Mouse (Mus musculus) liver, embryonic 14.5 days (tissue): ENCODE data around the gene Cnbd2. TPM values are rescaled to one million over a fixed set of nuclear protein-coding genes. Genes with fewer than 3 reads are reported as not detected.

Experiments
- ATAC-seq: fragments of 200-750 bp; cut with Nextera tagmentation; 2 replicates; pipeline ENCODE4 v1.8.0; 2017; ENCODE audit warnings: moderate number of reproducible peaks, mild to moderate bottlenecking, moderate library complexity; ENCODE audit not compliant: insufficient read depth
- DNase-seq, 3 experiments: peaks; one replicate each; pipeline ENCODE4 v3.0.0-alpha.2; 2012 to 2013; ENCODE audit warnings: low read depth in 3 of 3, low spot score in 3 of 3
- H3K27ac ChIP-seq: fragments of 300-500 bp; sonication (generic); 2 replicates; pipeline ENCODE4 v1.5.1; 2014; ENCODE audit warnings: moderate library complexity, mild to moderate bottlenecking, control low read depth, inconsistent platforms
- H3K27me3 ChIP-seq: fragments of 300-500 bp; sonication (generic); 2 replicates; pipeline ENCODE4 v1.6.1; 2014; ENCODE audit warnings: mild to moderate bottlenecking, low read length, moderate library complexity; ENCODE audit not compliant: control insufficient read depth, insufficient read depth
- H3K36me3 ChIP-seq: fragments of 300-500 bp; sonication (generic); replicated peaks from 2 replicates; pipeline ENCODE4 v1.6.1; 2014; ENCODE audit warnings: low read depth; ENCODE audit not compliant: control insufficient read depth, insufficient read depth
- H3K4me1 ChIP-seq, 2 experiments: fragments of 200-500 bp in 1 of 2; fragments of 300-500 bp in 1 of 2; sonication (generic) in 1 of 2; replicated peaks; 2 replicates each; pipeline ENCODE4 v1.6.1; 2012 to 2014; ENCODE audit warnings: antibody characterized with exemption in 1 of 2, inconsistent platforms in 1 of 2, low read length in 1 of 2; ENCODE audit not compliant: control insufficient read depth in 2 of 2, insufficient read depth in 2 of 2
- H3K4me2 ChIP-seq: fragments of 300-500 bp; sonication (generic); 2 replicates; pipeline ENCODE4 v1.6.1; 2014; ENCODE audit warnings: low read depth, mild to moderate bottlenecking, control low read depth, moderate library complexity
- H3K4me3 ChIP-seq, 2 experiments: fragments of 200-500 bp in 1 of 2; fragments of 300-500 bp in 1 of 2; sonication (generic) in 1 of 2; 2 replicates each; pipeline ENCODE4 v1.5.1; 2012 to 2014; ENCODE audit warnings: low read depth in 2 of 2, low read length in 2 of 2, mild to moderate bottlenecking in 2 of 2, control low read depth in 1 of 2, inconsistent platforms in 1 of 2, moderate library complexity in 1 of 2; ENCODE audit not compliant: insufficient read depth in 1 of 2
- H3K9ac ChIP-seq: fragments of 300-500 bp; sonication (generic); replicated peaks from 2 replicates; pipeline ENCODE4 v1.6.1; 2014; ENCODE audit warnings: mild to moderate bottlenecking, control low read depth, moderate library complexity
- H3K9me3 ChIP-seq: fragments of 300-500 bp; sonication (generic); 2 replicates; pipeline ENCODE4 v1.6.1; 2016; ENCODE audit warnings: low read length, mixed read lengths; ENCODE audit not compliant: control insufficient read depth
- CTCF ChIP-seq: IDR thresholded peaks from 2 replicates; pipeline ENCODE4 v1.5.1; 2016; ENCODE audit warnings: antibody characterized with exemption, low read depth, control low read depth
- EP300 ChIP-seq: IDR thresholded peaks from 2 replicates; pipeline ENCODE4 v1.6.1; 2016; ENCODE audit warnings: antibody characterized with exemption, low read depth
- WGBS: fragments of 180-500 bp; shearing (Covaris S2); extraction: QIAGEN DNeasy Blood & Tissue Kit; methylation state at CpG from one replicate; pipeline ENCODE4 v1.1.7; 2014; ENCODE audit not compliant: insufficient replicate concordance; 5-methylcytosine and 5-hydroxymethylcytosine counted together
- polyA plus RNA-seq, 2 experiments: library from polyadenylated mRNA; depleted of rRNA in 1 of 2; stranded (reverse) in 1 of 2; unstranded in 1 of 2; fragments of >200 nt; fragmentation: Nextera tagmentation in 1 of 2; extraction: Ambion mirVana in 1 of 2; gene quantifications; 2 replicates each; pipeline versions ENCODE4 v1.2.1 to v1.2.3; 2012 to 2014

The Cnbd2 gene
- polyA plus RNA-seq, 2 experiments = 0.51 to 1.9 TPM

- 15% methylated on average over 4 of the region's 4 CpGs for WGBS
Observed at GRCm38 (mm10) chr2:156278226-156279017, 33.7 kb upstream of the Cnbd2 start.

GRCm38 (mm10) chr2:156281227-156281626 is 30.9 kb upstream of the Cnbd2 start:
- Histone ChIP-seq H3K9ac (no peak overlapping the region), H3K4me1 (0 out of 4 replicates have a peak, but pooled peaks cover 0 to 2% of the 10 kb centered on the region in 2 experiments), H3K27ac (no peak overlapping the region), H3K27me3 (no peaks in the 10 kb centered on the region), H3K4me2 (no peak overlapping the region), H3K9me3 (no peaks in the 10 kb centered on the region), H3K36me3 (no peaks in the 10 kb centered on the region), H3K4me3 (no peak overlapping the region)
- DNase-seq (no peak), ATAC-seq (no peak)
- TF ChIP-seq EP300 (no peak), CTCF (no peak)
- 62% methylated on average over 4 of the region's 4 CpGs for WGBS

More at GRCm38 (mm10) chr2:156278226-156279017, 33.7 kb upstream of the Cnbd2 start:
- H3K4me2 ChIP-seq = no peak overlapping the region
- no peaks in the 10 kb centered on the region for H3K9me3 ChIP-seq
- DNase-seq (peak; percentile 59 to 64 (median 62)), ATAC-seq (peak; percentile 69; the same call in 1 of the 2 replicates)
- H3K4me3 ChIP-seq = no peak overlapping the region
- peak; percentile 85 for TF ChIP-seq CTCF
- TF ChIP-seq EP300 = no peak
- H3K9ac ChIP-seq = no peak overlapping the region; the same call in 1 of the 2 replicates
- 0 out of 4 replicates have a peak, but pooled peaks cover 0 to 2% of the 10 kb centered on the region in 2 experiments for H3K4me1 ChIP-seq
- H3K27me3 ChIP-seq = no peaks in the 10 kb centered on the region
- peaks cover 2% of the 10 kb centered on the region; the same call in 1 of the 2 replicates for H3K36me3 ChIP-seq
- no peak overlapping the region for H3K27ac ChIP-seq

GRCm38 (mm10) chr2:156285161-156285560 is 26.9 kb upstream of the Cnbd2 start:
- Histone ChIP-seq H3K4me1 (no peaks in the 10 kb centered on the region), H3K9ac (no peak overlapping the region), H3K4me2 (no peak overlapping the region), H3K36me3 (peaks cover 2% of the 10 kb centered on the region; the same call in 1 of the 2 replicates), H3K27ac (no peak overlapping the region), H3K9me3 (no peaks in the 10 kb centered on the region), H3K4me3 (no peak overlapping the region), H3K27me3 (no peaks in the 10 kb centered on the region)
- ATAC-seq (no peak), DNase-seq (no peak)
- 61% methylated on average over 2 of the region's 2 CpGs for WGBS
- TF ChIP-seq EP300 (no peak), CTCF (no peak)

- 77% methylated on average over 4 of the region's 4 CpGs for WGBS
- ATAC-seq (no peak), DNase-seq (no peak)
- Histone ChIP-seq H3K4me1 (no peaks in the 10 kb centered on the region), H3K9me3 (no peaks in the 10 kb centered on the region), H3K9ac (no peak overlapping the region), H3K4me3 (no peak overlapping the region), H3K27ac (no peak overlapping the region), H3K4me2 (no peak overlapping the region), H3K27me3 (no peaks in the 10 kb centered on the region), H3K36me3 (peaks cover 2% of the 10 kb centered on the region; the same call in 1 of the 2 replicates)
- TF ChIP-seq EP300 (no peak), CTCF (no peak)
Observed at GRCm38 (mm10) chr2:156286733-156287132, 25.4 kb upstream of the Cnbd2 start.

- no peak overlapping the region for H3K4me2 ChIP-seq
- no peak overlapping the region for H3K4me3 ChIP-seq
- no peak overlapping the region for H3K27ac ChIP-seq
- H3K36me3 ChIP-seq = peaks cover 2% of the 10 kb centered on the region; the same call in 1 of the 2 replicates
- no peaks in the 10 kb centered on the region for H3K9me3 ChIP-seq
- 80% methylated on average over 2 of the region's 2 CpGs for WGBS
- H3K4me1 ChIP-seq = no peaks in the 10 kb centered on the region
- H3K9ac ChIP-seq = no peak overlapping the region
- no peaks in the 10 kb centered on the region for H3K27me3 ChIP-seq
- TF ChIP-seq EP300 (no peak), CTCF (no peak)
- ATAC-seq = no peak
- DNase-seq = no peak
Observed at GRCm38 (mm10) chr2:156288222-156288621, 23.9 kb upstream of the Cnbd2 start.
